Mouse (Mus musculus) splenic B cell, adult 2 months (primary cell): ENCODE measurements around the gene Pip4k2b.
"Not testable (repeated sequence)": the region's sequence is repeated elsewhere in the genome, so short reads cannot be mapped to it uniquely, and the experiment has no call there.

Source experiments
- DNase-seq: peaks from one replicate; pipeline ENCODE4 v3.0.0-alpha.2; 2011; ENCODE audit warnings: low read depth, low spot score
- H3K27me3 ChIP-seq: 2 replicates; pipeline ENCODE4 v1.6.1; 2012; ENCODE audit warnings: mild to moderate bottlenecking, low read length, moderate library complexity, mixed read lengths; ENCODE audit not compliant: control insufficient read depth, poor library complexity, insufficient read depth, severe bottlenecking
- H3K36me3 ChIP-seq: 2 replicates; pipeline ENCODE4 v1.6.1; 2012; ENCODE audit warnings: mild to moderate bottlenecking, low read length, moderate library complexity, mixed read lengths; ENCODE audit not compliant: control insufficient read depth, poor library complexity, insufficient read depth, severe bottlenecking

The Pip4k2b gene

DNA sequence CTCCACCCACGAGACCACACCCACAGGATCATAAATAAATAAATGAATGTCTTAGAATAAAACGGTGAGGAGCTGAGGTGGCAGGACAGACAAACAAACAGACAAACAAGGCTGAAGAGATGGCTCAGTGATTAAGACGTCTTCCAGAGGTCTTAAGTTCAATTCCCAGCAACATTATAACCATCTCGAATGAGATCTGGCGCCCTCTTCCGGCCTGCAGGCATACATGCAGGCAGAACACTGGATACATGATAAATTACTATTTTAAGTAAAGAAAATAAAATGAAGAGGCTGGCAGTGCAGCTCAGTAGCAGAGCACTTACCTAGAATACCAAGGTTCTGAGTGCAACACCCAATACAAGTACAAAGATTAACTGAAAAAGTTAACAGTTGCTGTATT, 5.8 kb downstream of the Pip4k2b start:
- Histone ChIP-seq H3K36me3 (no peaks in the 10 kb centered on the region), H3K27me3 (no peaks in the 10 kb centered on the region)
- peak; percentile 52 for DNase-seq

DNA sequence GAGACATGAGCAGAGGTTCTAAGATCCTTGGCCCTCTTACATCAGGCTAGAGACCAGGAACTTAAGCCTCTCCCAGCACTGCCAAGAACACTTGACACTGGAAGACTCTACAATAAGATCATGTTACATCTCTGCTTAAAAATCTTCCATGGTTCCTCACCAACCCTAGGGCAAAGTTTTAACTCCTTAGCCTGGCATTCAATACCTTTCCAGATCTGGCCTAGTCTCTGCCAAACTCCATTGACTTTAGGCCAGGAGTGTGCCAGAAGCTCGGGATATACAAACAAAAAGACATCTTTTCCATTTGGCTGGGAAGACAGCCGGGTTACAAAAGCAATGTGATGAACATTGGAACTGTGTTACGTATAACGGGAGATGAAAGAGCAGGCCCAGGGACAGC, 6.9 kb downstream of the Pip4k2b start:
- Histone ChIP-seq H3K27me3 (no peaks in the 10 kb centered on the region), H3K36me3 (no peaks in the 10 kb centered on the region)
- DNase-seq = no peak

DNA sequence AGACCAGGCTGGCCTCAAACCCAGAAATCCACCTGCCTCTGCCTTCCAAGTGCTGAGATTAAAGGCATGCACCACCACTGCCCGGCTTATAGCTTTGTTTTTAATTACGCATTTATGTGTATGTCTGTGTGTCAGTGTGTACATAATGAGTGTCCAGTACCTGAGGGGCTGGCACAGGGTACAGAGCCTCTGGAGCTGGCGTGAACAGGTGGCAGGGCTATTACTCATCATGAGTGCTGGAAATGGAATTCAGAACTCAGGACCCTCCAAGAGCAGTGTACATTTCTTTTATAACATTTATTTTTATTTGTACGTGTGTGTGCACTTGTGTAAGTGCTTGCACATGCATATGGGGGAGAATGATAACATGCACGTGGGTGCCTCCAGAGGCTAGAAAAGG, 7.9 kb downstream of the Pip4k2b start:
- Histone ChIP-seq H3K27me3 (no peaks in the 10 kb centered on the region), H3K36me3 (0 out of 2 replicates have a peak, but pooled peaks cover 2% of the 10 kb centered on the region)
- DNase-seq = no peak

DNA sequence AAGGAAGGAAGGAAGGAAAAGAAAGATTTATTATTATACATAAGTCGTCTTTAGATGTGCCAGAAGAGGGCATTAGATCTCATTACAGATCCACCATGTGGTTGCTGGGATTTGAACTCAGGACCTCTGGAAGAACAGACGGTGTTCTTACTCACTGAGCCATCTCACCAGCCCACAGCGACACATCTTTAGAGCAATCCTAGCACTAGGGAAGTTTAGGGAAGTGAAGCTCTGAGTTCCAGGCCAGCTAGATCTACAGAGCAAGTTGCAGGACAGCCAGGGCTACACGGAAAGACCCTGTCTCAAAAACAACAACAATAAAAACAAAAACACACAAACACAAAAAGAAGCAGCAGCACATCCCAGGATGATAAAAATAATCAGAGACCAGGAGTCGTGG, 9.7 kb downstream of the Pip4k2b start:
- not testable (repeated sequence) for DNase-seq, H3K27me3 ChIP-seq, H3K36me3 ChIP-seq

DNA sequence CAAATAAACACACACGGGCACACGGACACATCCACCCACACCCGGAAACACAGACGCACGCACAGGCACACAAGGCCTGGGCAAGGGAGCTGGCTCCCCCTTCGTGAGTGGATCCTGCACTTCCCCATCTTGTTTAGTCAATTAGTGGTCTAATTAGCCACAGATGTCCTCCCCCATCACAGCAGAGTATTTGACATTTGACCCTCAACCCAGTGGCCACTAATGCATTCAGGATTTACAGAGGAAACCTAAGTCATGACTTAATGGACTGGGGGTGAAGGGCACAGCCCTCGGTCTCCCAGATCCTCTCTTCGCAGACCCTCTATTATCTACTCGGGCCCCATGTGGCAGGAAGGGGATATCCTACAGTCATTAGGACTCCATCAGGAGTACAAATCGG, 10.8 kb downstream of the Pip4k2b start:
- Histone ChIP-seq H3K36me3 (peaks cover 9% of the 10 kb centered on the region), H3K27me3 (no peaks in the 10 kb centered on the region)
- DNase-seq = no peak

DNA sequence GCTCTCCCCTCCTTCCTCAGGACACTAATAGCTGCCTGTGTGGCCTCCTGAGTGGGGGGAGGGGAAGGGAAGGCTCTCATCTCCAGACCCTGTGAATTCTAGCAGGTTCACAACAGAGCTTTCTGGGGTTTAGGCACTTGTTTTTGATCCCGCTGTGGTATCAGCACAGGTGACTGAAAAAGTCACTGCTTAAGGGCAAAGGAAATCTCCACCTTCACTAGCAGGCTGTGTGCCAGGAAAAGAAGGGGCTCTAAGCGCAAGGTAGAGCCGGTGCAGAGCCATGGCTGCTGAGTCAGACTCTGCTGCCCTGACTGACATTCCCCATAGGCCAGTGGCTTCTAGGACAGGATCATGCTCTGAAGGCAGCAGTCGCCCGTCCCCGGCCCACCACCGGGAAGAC, 15.8 kb downstream of the Pip4k2b start:
- no peak for DNase-seq
- H3K27me3 ChIP-seq = no peaks in the 10 kb centered on the region
- H3K36me3 ChIP-seq = peaks cover 16% of the 10 kb centered on the region

DNA sequence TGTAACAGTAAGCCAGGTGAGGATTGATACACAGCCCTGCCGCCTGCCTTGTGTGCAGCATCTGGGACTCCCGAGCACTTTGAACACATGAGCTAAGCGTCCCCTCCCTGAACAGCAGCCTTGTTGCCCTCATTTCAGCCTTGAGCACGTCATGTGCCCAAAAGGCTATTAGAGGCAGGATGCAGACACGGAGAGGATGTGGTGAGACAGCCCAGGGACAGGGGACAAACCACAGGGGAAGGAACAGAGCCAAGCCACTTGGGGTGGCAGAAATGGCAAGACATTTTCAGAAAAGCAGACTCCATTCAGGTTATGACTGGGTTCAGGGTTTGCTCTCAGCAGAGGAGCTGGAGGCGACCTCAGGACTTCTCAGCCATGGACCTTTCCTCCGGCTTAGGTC, 16.2 kb downstream of the Pip4k2b start:
- Histone ChIP-seq H3K27me3 (no peaks in the 10 kb centered on the region), H3K36me3 (peaks cover 20% of the 10 kb centered on the region)
- peak; percentile 40 for DNase-seq

DNA sequence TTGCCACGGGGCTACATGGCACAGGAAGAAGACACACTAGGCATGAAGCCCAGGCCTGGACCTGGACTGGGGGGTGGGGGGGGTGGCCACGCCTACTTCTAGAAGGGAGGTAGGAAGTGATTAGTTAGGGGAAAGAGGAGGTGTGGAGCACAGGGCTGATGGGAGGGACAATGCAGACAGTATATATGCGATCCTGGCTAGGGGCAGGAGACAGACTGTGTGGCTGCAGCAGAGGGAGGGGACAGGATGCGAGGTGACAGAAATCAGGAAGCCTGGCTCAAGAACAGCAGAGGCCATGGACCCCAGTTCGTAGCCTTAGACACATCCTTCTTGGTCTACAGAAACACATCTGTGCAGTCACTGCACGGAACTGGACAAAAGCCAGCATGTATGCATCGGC, 20.8 kb downstream of the Pip4k2b start:
- peaks cover 20% of the 10 kb centered on the region for H3K36me3 ChIP-seq
- no peak for DNase-seq
- H3K27me3 ChIP-seq = no peaks in the 10 kb centered on the region

DNA sequence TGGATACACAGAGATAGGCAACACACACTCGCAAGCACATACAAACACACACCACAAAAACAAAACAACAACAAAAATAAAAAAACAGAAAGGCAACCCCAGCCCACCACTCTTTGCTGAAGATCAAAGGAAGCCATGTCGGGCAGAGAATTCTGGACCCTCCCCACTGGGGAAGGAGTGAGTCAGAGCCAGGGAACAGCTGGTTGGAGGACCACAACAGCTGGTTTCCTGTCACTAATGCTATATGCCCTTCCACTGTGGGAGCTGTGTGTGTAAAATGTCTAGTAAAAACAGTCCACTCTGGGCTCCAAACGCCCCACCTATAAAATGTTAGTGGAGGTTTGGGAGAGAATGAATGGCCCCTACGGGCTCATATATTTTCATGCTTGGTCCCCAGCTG, 23.2 kb downstream of the Pip4k2b start:
- Histone ChIP-seq H3K36me3 (peaks cover 18% of the 10 kb centered on the region), H3K27me3 (no peaks in the 10 kb centered on the region)
- no peak for DNase-seq

DNA sequence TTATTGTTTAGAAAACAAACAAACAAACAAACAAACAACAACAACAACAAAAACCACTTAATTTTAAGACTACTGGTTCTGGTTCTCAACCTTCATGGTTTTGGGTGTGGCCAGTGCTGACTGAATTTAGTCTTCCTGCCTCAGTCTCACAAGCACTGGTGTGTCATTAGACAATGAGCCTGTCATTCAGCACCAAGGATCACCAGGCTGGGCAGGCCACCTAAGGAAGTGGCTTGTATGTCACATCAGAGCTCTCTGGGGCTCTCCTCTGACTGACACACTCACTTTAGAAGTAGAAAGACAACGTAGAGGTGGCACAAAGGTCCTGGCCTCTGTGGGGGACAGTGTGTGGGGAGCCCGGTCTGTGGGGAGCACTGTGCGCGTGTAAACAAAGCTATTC, 25.5 kb downstream of the Pip4k2b start:
- Histone ChIP-seq H3K36me3 (peaks cover 16% of the 10 kb centered on the region), H3K27me3 (no peaks in the 10 kb centered on the region)
- peak; percentile 32 for DNase-seq

DNA sequence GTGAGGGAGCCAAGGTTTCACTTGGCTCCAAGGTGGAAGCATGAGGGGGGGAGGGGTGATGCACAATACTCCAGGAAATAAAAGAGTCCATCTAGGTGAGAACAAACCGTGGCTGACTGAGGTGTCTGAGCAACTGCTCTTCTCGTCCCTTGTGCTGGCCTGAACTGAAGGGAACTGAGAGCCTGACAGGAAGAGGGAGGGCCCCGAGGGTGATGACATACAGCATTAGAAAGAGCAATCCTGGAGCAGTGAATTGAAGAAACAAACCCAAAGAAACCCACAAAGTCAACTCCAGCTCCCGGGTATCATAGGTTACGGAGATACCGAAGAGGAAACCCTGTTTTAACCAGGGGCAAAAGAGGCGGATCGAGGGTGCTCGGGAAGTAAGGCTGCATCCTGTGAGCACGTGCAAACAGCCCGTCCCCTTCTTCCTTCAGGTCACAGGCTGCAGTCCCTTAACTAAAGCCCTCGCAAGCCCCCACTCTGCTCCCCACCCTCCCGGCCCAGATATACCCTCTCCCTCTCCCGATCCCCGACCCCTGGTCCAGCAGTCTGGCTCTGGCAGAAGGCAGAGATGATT, 26.1 kb downstream of the Pip4k2b start:
- peaks cover 12% of the 10 kb centered on the region for H3K36me3 ChIP-seq
- peak; percentile 68 for DNase-seq
- no peaks in the 10 kb centered on the region for H3K27me3 ChIP-seq

DNA sequence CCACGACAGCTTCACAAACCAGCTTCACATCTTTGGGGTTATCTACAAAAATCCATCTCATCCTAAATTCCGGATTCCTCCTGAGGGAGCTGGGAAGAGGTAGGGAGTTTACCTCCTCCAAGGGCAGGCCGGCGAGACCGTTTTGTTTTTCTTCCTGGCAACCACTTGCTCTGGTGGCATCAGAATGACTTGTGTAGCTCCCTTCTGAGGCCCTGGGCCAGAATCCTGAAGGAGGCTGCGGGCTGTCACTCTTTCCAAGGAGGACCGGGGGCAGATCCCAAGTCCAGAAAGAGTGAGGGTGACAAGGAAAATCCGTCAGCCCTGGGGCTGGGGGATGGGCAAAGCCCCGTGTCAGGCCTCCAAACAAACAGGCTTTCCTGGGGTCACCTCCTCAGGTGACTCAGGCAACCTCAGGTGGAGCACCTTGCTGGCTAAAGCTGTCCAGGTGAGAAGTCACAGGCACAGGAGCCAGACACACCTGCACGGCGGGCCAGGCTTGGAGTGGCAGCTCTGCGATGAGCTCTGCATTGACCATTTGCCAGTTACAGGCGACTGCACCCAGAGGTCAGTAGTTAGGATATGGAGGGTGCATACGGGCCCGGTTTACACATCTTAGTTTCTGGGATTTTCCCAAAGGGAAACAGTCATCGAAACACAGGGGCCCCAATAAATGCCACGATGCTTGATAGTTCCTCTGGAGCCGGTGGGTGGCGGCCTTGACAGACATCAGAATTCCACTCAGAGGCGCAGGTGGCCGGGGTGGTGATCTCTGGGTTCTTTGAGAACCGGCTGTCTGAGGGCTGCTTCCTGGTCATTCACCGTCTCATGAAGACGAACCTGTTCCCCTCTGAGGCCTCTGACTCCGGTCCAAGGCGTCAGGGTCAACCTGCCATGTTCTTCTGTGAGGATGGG, 26.9 kb downstream of the Pip4k2b start:
- Histone ChIP-seq H3K27me3 (no peaks in the 10 kb centered on the region), H3K36me3 (peaks cover 7% of the 10 kb centered on the region)
- no peak for DNase-seq

DNA sequence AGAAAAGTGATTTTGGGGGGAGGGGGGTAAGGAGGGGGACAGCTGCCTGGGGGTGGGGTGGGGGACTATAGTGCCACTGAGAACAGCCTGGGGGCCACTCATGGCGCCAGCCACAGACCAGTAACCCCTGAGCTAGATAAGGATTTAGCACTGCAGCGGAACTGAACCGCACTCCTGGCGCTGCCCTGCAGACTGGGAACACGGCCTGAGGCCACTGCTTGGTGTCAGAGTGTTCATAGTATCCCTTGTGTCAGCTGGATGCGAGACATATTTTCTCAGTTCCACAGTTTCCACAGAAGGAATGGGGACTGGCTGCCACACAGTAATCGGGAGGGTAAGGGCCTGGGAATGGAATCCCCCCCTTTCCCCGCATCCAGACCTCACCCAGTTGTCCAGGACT, 28.5 kb downstream of the Pip4k2b start:
- H3K27me3 ChIP-seq = no peaks in the 10 kb centered on the region
- no peak for DNase-seq
- peaks cover 4% of the 10 kb centered on the region; the same call in 1 of the 2 replicates for H3K36me3 ChIP-seq

DNA sequence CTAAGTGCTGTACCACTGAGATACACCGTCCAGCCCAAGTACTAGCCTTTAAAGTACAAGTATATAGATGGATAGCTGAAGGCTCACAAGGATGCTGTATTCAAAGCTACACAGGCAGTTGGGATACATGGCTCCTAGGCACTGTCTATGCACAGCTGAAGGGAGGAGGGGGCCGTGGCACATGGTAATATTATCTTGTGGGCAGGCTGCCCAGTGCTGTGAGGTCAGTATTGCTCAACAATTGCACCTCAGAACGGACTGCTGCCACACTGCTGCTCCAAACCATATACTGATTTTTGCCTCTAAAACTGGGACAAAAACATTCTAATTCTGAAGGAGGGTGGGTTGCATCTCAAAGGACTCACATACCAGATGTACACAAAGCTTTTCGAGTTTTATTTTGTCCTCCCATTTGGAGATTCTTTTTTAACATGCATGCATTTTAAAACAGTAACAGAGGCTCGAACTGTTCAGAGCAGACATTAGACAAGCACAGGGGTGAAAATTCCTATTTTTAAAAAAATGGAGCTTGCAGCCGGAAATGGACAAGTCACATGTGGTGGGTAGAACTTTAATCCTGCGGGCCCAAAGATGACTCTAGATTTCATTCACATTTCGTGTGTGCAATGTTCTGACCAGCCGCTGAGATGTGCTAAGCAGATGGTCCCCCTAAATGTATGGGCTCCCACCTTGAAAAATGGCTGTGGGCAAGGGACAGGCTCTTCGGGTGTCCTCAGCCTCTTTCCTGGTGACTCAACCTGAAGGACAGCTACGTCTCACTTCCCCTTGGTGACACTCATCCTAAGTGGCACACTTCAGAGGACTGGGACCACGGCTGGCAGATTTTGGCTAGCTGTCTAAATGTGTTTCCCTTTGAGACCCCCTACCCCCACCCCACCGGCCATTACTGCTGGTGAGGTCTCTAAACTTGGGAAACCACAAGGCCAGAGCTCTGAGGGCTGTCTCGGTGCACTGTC, 29.4 kb downstream of the Pip4k2b start:
- peaks cover 4% of the 10 kb centered on the region; the same call in 1 of the 2 replicates for H3K36me3 ChIP-seq
- no peak for DNase-seq

More for the DNA sequence above, 29.4 kb downstream of the Pip4k2b start:
- H3K27me3 ChIP-seq = no peaks in the 10 kb centered on the region
